Mouse (Mus musculus) kidney, adult 2 months (tissue): Measurements from ENCODE around the gene Atf7ip2.

Experiments
- CTCF ChIP-seq: fragments of 200-500 bp; conservative IDR thresholded peaks from 2 replicates; pipeline ENCODE4 v1.5.1; 2011; ENCODE audit warnings: low read depth, mild to moderate bottlenecking, control low read depth, low read length, moderate library complexity, mixed read lengths; ENCODE audit not compliant: insufficient read depth, insufficient read length
- POLR2A ChIP-seq: fragments of 200-500 bp; IDR thresholded peaks from one replicate; pipeline ENCODE4 v1.6.1; 2011; ENCODE audit warnings: low read depth, low read length, control low read depth

- TF ChIP-seq CTCF, result no peak
- no peak for TF ChIP-seq POLR2A
Observed at GRCm38 (mm10) chr16:10286513-10287268, 94.2 kb downstream of the Atf7ip2 start.
